Comparison of ENCODE assay signal across 16 mouse cellular contexts in the genomic region with DNA sequence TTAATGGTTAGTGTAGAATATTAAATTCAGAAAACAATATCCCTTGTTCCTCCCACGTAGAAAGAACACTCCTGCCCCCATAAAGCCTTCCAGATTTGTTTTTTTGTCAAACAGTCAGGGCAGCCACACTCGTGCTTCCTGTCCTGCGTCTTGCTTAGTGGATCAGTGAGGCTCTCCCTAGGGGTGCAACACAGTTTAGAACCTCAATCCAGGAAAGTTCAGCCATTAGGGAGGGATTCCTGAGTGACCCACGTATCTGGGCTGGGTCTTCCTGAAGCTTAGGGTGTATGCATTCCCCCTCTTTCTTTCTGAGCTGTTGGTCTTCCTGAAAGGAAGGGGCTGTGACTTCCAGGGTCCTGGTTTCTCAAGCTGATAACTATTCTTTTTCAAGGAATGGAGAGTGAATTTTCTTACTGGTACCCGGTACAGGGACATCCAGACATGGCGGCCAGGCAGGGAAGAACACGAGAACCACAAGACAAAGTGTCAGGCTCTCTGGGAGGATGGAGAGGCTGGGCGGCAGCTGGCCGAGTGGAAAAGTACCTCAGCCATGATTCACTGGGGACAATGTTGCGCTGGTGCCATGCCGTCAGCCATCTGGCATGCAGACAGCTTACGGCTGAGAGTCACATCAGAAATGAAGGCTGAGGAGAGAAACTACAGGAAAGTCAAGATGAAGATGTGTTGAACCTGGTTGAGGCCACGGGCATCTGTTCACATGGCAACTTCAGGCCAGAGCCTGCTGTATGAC. TPM values are rescaled to one million over a fixed set of nuclear protein-coding genes. Genes with fewer than 3 reads are reported as not detected.
DNase-seq lines count a peak whose midpoint lies in the region; ATAC-seq and TF ChIP-seq lines count a peak whose summit lies in the region.
"Had no signal": no experiment of that assay in that cellular context is flagged by ENCODE, and none has a peak within 500 bp of the region (broad histone marks: within the 10 kb centered on the region; RNA-seq: fewer than 3 reads in every experiment).

No protein-coding gene starts in this region.

- 49% methylated on average over 13 of the region's 13 CpGs for WGBS in hindbrain, postnatal 0 days
- 76% methylated on average over 13 of the region's 13 CpGs for WGBS in forebrain, embryonic 14.5 days
- WGBS in liver, embryonic 11.5 days: 67% methylated on average over 13 of the region's 13 CpGs

- no peak overlapping the region for H3K4me3 ChIP-seq in left cerebral cortex, adult 2 months
- H3K4me3 ChIP-seq in hindbrain, postnatal 0 days (ENCODE audit: low read length): no peak overlapping the region
- H3K4me3 ChIP-seq in forebrain, embryonic 14.5 days (ENCODE audit: low read depth, low read length): no peak overlapping the region
- no peak overlapping the region for H3K4me3 ChIP-seq in liver, embryonic 11.5 days (ENCODE audit: low read depth, low read length)
- H3K4me3 ChIP-seq: embryonic facial prominence, embryonic 12.5 days; liver, embryonic 15.5 days; megakaryocyte, embryonic 14.5 days; neural tube, embryonic 12.5 days had no signal

- H3K27ac ChIP-seq in left cerebral cortex, adult 2 months: peak overlapping the region; percentile 3; the same call in 1 of the 2 replicates
- no peak overlapping the region for H3K27ac ChIP-seq in hindbrain, postnatal 0 days
- H3K27ac ChIP-seq in forebrain, embryonic 14.5 days (ENCODE audit: low read depth, low read length): no peak overlapping the region
- H3K27ac ChIP-seq in liver, embryonic 11.5 days (ENCODE audit: low read depth, low read length): no peak overlapping the region
- H3K27ac ChIP-seq: embryonic facial prominence, embryonic 12.5 days; liver, embryonic 15.5 days; neural tube, embryonic 12.5 days; stomach, postnatal 0 days had no signal

- peak; percentile 67 for ATAC-seq in hindbrain, postnatal 0 days
- ATAC-seq in forebrain, embryonic 14.5 days: no peak
- ATAC-seq in liver, embryonic 11.5 days (replicated peaks; ENCODE audit: low FRiP score): no peak
- ATAC-seq: CD4-positive, CD25-positive, alpha-beta regulatory T cell, adult 4 months; forebrain, postnatal 0 days; Patski had no signal

- no peaks in the 10 kb centered on the region for H3K36me3 ChIP-seq in hindbrain, postnatal 0 days (ENCODE audit: insufficient read depth, low read length)
- no peaks in the 10 kb centered on the region for H3K36me3 ChIP-seq in forebrain, embryonic 14.5 days (ENCODE audit: control insufficient read depth, insufficient read depth, low read length)
- H3K36me3 ChIP-seq in liver, embryonic 11.5 days (ENCODE audit: control insufficient read depth, insufficient read depth, low read length): no peaks in the 10 kb centered on the region
- H3K36me3 ChIP-seq: embryonic facial prominence, embryonic 12.5 days; liver, embryonic 15.5 days; neural tube, embryonic 12.5 days had no signal

- no peak overlapping the region for H3K4me2 ChIP-seq in hindbrain, postnatal 0 days (ENCODE audit: low read depth, low read length)
- no peak overlapping the region for H3K4me2 ChIP-seq in forebrain, embryonic 14.5 days (ENCODE audit: low read length)
- no peak overlapping the region for H3K4me2 ChIP-seq in liver, embryonic 11.5 days
- H3K4me2 ChIP-seq: embryonic facial prominence, embryonic 12.5 days; liver, embryonic 15.5 days; neural tube, embryonic 12.5 days had no signal

- no peaks in the 10 kb centered on the region for H3K27me3 ChIP-seq in hindbrain, postnatal 0 days (ENCODE audit: insufficient read depth, low read length)
- no peaks in the 10 kb centered on the region for H3K27me3 ChIP-seq in forebrain, embryonic 14.5 days (replicated peaks; ENCODE audit: control insufficient read depth, insufficient read depth, low read length)
- no peaks in the 10 kb centered on the region for H3K27me3 ChIP-seq in liver, embryonic 11.5 days (replicated peaks; ENCODE audit: control insufficient read depth, insufficient read depth, low read length)
- H3K27me3 ChIP-seq: embryonic facial prominence, embryonic 12.5 days; liver, embryonic 15.5 days; neural tube, embryonic 12.5 days; Patski had no signal

- DNase-seq in gastrocnemius, postnatal 14 days: peak; percentile 29
- DNase-seq in gastrocnemius, postnatal 10 days: no peak
- peak in 1 of 2 experiments; percentile 45 for DNase-seq in left cerebral cortex, adult 2 months (ENCODE audit: extremely low spot score in 1 of 2, low spot score in 2 of 2)
- no peak for DNase-seq in left cerebral cortex, postnatal 10 days (ENCODE audit: extremely low spot score in 1 of 2, low spot score in 2 of 2)
- DNase-seq in brain, embryonic 14.5 days (ENCODE audit: low read depth): peak; percentile 19
- peak; percentile 70 for DNase-seq in hindbrain, postnatal 0 days (ENCODE audit: low spot score)
- no peak for DNase-seq in forebrain, embryonic 14.5 days (ENCODE audit: low spot score)
- no peak for DNase-seq in liver, embryonic 11.5 days (ENCODE audit: low spot score)
- DNase-seq: forebrain, postnatal 0 days had no signal

- no peak for TF ChIP-seq CTCF in left cerebral cortex, adult 2 months (IDR thresholded peaks at IDR 0.05)
- no peak for TF ChIP-seq CTCF in brain, embryonic 14.5 days (IDR thresholded peaks at IDR 0.05; ENCODE audit: borderline replicate concordance, extremely low read depth, insufficient read depth, insufficient read length)
- TF ChIP-seq CTCF in hindbrain, postnatal 0 days (IDR thresholded peaks at IDR 0.05; ENCODE audit: low read depth): no peak

- no peak overlapping the region for H3K9ac ChIP-seq in hindbrain, postnatal 0 days (replicated peaks; ENCODE audit: low read length)
- no peak overlapping the region for H3K9ac ChIP-seq in forebrain, embryonic 14.5 days (ENCODE audit: low read length)
- no peak overlapping the region for H3K9ac ChIP-seq in liver, embryonic 11.5 days (ENCODE audit: low read depth, low read length)
- H3K9ac ChIP-seq: embryonic facial prominence, embryonic 12.5 days; forebrain, postnatal 0 days; liver, embryonic 15.5 days; neural tube, embryonic 12.5 days had no signal

- H3K9me3 ChIP-seq in hindbrain, postnatal 0 days (ENCODE audit: low read length): no peaks in the 10 kb centered on the region
- no peaks in the 10 kb centered on the region for H3K9me3 ChIP-seq in forebrain, embryonic 14.5 days (replicated peaks; ENCODE audit: control insufficient read depth, low read length)
- H3K9me3 ChIP-seq in liver, embryonic 11.5 days (ENCODE audit: control insufficient read depth, low read length): no peaks in the 10 kb centered on the region
- H3K9me3 ChIP-seq: embryonic facial prominence, embryonic 12.5 days; liver, embryonic 15.5 days; neural tube, embryonic 12.5 days had no signal

- no peak for TF ChIP-seq POLR2A in brain, embryonic 14.5 days (IDR thresholded peaks at IDR 0.05; ENCODE audit: borderline replicate concordance, extremely low read depth, insufficient read depth, insufficient read length, poor library complexity, severe bottlenecking)

- intact Hi-C loops in gastrocnemius, postnatal 14 days (cut with DNase I; ENCODE audit: low total_unique reads): no loop called here
- intact Hi-C loops in left cerebral cortex, adult 2 months (cut with DNase I): no loop called here
- intact Hi-C loops in left cerebral cortex, postnatal 10 days (cut with DNase I): no loop called here

- no peaks in the 10 kb centered on the region for H3K4me1 ChIP-seq in hindbrain, postnatal 0 days (ENCODE audit: insufficient read depth, low read length)
- H3K4me1 ChIP-seq in forebrain, embryonic 14.5 days (ENCODE audit: control insufficient read depth, insufficient read depth, low read length): no peaks in the 10 kb centered on the region
- H3K4me1 ChIP-seq in liver, embryonic 11.5 days (replicated peaks; ENCODE audit: control insufficient read depth, insufficient read depth, low read length): no peaks in the 10 kb centered on the region
- H3K4me1 ChIP-seq: embryonic facial prominence, embryonic 12.5 days; liver, embryonic 15.5 days; megakaryocyte, embryonic 14.5 days; neural tube, embryonic 12.5 days had no signal

RNA-seq across cellular contexts. Expression of a gene that starts 12.8 kb away (rescaled TPM):
- 10 to 100 TPM; 65.3 to 77.2 TPM for total RNA-seq in gastrocnemius, postnatal 14 days (2021)
- 100 to 1,000 TPM in 1 of 2 experiments, 10 to 100 TPM in 1; 93.5 to 103 TPM for total RNA-seq in gastrocnemius, postnatal 10 days (2021)
- 100 to 1,000 TPM; 200 to 236 TPM for total RNA-seq in left cerebral cortex, adult 2 months (2021)
- total RNA-seq in left cerebral cortex, postnatal 10 days (2021): 100 to 1,000 TPM; 139 to 187 TPM
- polyA plus RNA-seq in brain, embryonic 14.5 days (2012; rRNA removed): 10.0 and 15.9 TPM in 2 replicates
- 58.0 and 58.7 TPM in 2 replicates for total RNA-seq in hindbrain, postnatal 0 days (2014; rRNA removed)
- 49.4 and 55.0 TPM in 2 replicates for polyA plus RNA-seq in hindbrain, postnatal 0 days (2015; fragmentation: Nextera tagmentation; extraction: Ambion mirVana)
- polyA plus RNA-seq in forebrain, embryonic 14.5 days (2014; fragmentation: Nextera tagmentation; extraction: Ambion mirVana): 24.7 and 26.6 TPM in 2 replicates
- 1.2 and 3.3 TPM in 2 replicates for polyA plus RNA-seq in liver, embryonic 11.5 days (2014; fragmentation: Nextera tagmentation; extraction: Ambion mirVana)
- polyA plus RNA-seq: CD4-positive, CD25-positive, alpha-beta regulatory T cell, adult 4 months had no signal

RNA-seq across cellular contexts. Expression of a gene that starts 57.6 kb away (rescaled TPM):
- total RNA-seq in gastrocnemius, postnatal 14 days (2021): 10 to 100 TPM; 23.8 to 29.4 TPM
- 10 to 100 TPM; 30.9 to 32.5 TPM for total RNA-seq in gastrocnemius, postnatal 10 days (2021)
- total RNA-seq in left cerebral cortex, adult 2 months (2021): 10 to 100 TPM; 95.9 to 98.5 TPM
- 10 to 100 TPM; 92.4 to 92.7 TPM for total RNA-seq in left cerebral cortex, postnatal 10 days (2021)
- 157 and 203 TPM in 2 replicates for polyA plus RNA-seq in brain, embryonic 14.5 days (2012; rRNA removed)
- 72.6 and 79.8 TPM in 2 replicates for total RNA-seq in hindbrain, postnatal 0 days (2014; rRNA removed)
- polyA plus RNA-seq in hindbrain, postnatal 0 days (2015; fragmentation: Nextera tagmentation; extraction: Ambion mirVana): 44.2 and 50.0 TPM in 2 replicates
- polyA plus RNA-seq in forebrain, embryonic 14.5 days (2014; fragmentation: Nextera tagmentation; extraction: Ambion mirVana): 30.6 and 43.9 TPM in 2 replicates
- 18.4 and 20.1 TPM in 2 replicates for polyA plus RNA-seq in liver, embryonic 11.5 days (2014; fragmentation: Nextera tagmentation; extraction: Ambion mirVana)

Comparison
In these comparisons a context has a peak if more than half of its experiments do, and no peak if none do; other contexts are left out.
1. DNase-seq: peak in gastrocnemius, postnatal 14 days (single experiment), brain, embryonic 14.5 days (single experiment) and hindbrain, postnatal 0 days (single experiment); none in gastrocnemius, postnatal 10 days (single experiment), left cerebral cortex, postnatal 10 days (0 of 2), forebrain, embryonic 14.5 days (single experiment) and liver, embryonic 11.5 days (single experiment).